ENCODE assay signal across 13 mouse cellular contexts in the genomic region with DNA sequence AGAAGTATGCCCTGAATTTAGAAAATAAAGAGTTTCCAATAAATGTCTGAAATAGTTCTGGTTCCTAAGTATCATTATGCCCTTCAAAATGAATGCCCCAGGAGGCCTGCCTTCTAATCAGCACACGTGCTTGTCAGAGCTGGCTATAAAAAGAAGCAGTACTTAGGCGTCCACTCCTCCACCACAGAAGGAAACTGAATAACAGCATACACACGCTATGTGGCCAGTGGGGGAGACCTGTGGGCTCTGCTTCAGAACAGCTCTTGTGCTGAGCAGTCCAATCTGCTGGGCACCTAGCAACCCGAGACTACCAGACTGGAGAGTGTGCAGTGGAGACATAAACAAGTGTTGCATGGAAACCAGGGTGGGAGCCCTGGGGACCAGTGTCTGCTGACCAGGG.
DNase-seq lines count a peak whose midpoint lies in the region; ATAC-seq and TF ChIP-seq lines count a peak whose summit lies in the region.
"Had no signal": no experiment of that assay in that cellular context is flagged by ENCODE, and none has a peak within 500 bp of the region (broad histone marks: within the 10 kb centered on the region; RNA-seq: fewer than 3 reads in every experiment).

No protein-coding gene starts in this region.

- H3K27me3 ChIP-seq in midbrain, postnatal 0 days (ENCODE audit: insufficient read depth, low read length), result no peaks in the 10 kb centered on the region
- H3K27me3 ChIP-seq in midbrain, embryonic 15.5 days (replicated peaks), result no peaks in the 10 kb centered on the region
- H3K27me3 ChIP-seq in heart, embryonic 13.5 days (replicated peaks), result no peaks in the 10 kb centered on the region

- no peak for ATAC-seq in midbrain, postnatal 0 days (ENCODE audit: low FRiP score)
- no peak for ATAC-seq in midbrain, embryonic 15.5 days (replicated peaks)
- peak; percentile 43; the same call in 1 of the 2 replicates for ATAC-seq in heart, embryonic 13.5 days (ENCODE audit: extremely low read depth, insufficient number of reproducible peaks, low FRiP score, low TSS enrichment)

- intact Hi-C loops in heart, postnatal 36 days (cut with DNase I), result no loop called here

- no peak overlapping the region for H3K4me3 ChIP-seq in midbrain, postnatal 0 days (ENCODE audit: low read depth, low read length)
- no peak overlapping the region for H3K4me3 ChIP-seq in midbrain, embryonic 15.5 days
- H3K4me3 ChIP-seq in heart, embryonic 13.5 days, result no peak overlapping the region

- no peaks in the 10 kb centered on the region for H3K9me3 ChIP-seq in midbrain, postnatal 0 days (ENCODE audit: low read length)
- H3K9me3 ChIP-seq in midbrain, embryonic 15.5 days, result no peaks in the 10 kb centered on the region
- no peaks in the 10 kb centered on the region for H3K9me3 ChIP-seq in heart, embryonic 13.5 days

- H3K27ac ChIP-seq in midbrain, postnatal 0 days (ENCODE audit: low read depth, low read length), result no peak overlapping the region
- H3K27ac ChIP-seq in midbrain, embryonic 15.5 days, result no peak overlapping the region
- peak overlapping the region; percentile 96 for H3K27ac ChIP-seq in heart, embryonic 13.5 days (replicated peaks)

- no peak for TF ChIP-seq CTCF in midbrain, postnatal 0 days (IDR thresholded peaks at IDR 0.05)

- H3K4me1 ChIP-seq in midbrain, postnatal 0 days (ENCODE audit: insufficient read depth, low read length), result 0 out of 2 replicates have a peak, but pooled peaks cover 4% of the 10 kb centered on the region
- no peaks in the 10 kb centered on the region for H3K4me1 ChIP-seq in midbrain, embryonic 15.5 days
- peaks cover 60% of the 10 kb centered on the region for H3K4me1 ChIP-seq in heart, embryonic 13.5 days

- no peaks in the 10 kb centered on the region for H3K36me3 ChIP-seq in midbrain, postnatal 0 days (ENCODE audit: insufficient read depth, low read length)
- H3K36me3 ChIP-seq in midbrain, embryonic 15.5 days (replicated peaks), result no peaks in the 10 kb centered on the region
- no peaks in the 10 kb centered on the region for H3K36me3 ChIP-seq in heart, embryonic 13.5 days

- H3K4me2 ChIP-seq in midbrain, postnatal 0 days (ENCODE audit: low read depth, low read length, poor library complexity, severe bottlenecking), result no peak overlapping the region
- H3K4me2 ChIP-seq in midbrain, embryonic 15.5 days, result no peak overlapping the region
- peak overlapping the region; percentile 14; the same call in 1 of the 2 replicates for H3K4me2 ChIP-seq in heart, embryonic 13.5 days
- H3K4me2 ChIP-seq: lung, embryonic 14.5 days had no signal

- no peak overlapping the region for H3K9ac ChIP-seq in midbrain, postnatal 0 days (replicated peaks; ENCODE audit: low read length, poor library complexity, severe bottlenecking)
- no peak overlapping the region for H3K9ac ChIP-seq in midbrain, embryonic 15.5 days
- H3K9ac ChIP-seq in heart, embryonic 13.5 days, result peak overlapping the region; percentile 29; the same call in 1 of the 2 replicates
- H3K9ac ChIP-seq: lung, embryonic 14.5 days had no signal

- peak; percentile 98 for DNase-seq in heart, adult 11 months
- DNase-seq in heart, postnatal 36 days, result no peak
- peak; percentile 29 for DNase-seq in midbrain, postnatal 0 days (ENCODE audit: low spot score)
- peak; percentile 56 for DNase-seq in lung, postnatal 25 days (ENCODE audit: low spot score)
- DNase-seq in adipocyte (ENCODE audit: low spot score), result no peak
- DNase-seq in layer of hippocampus, adult 8-10 months (ENCODE audit: low spot score in 2 of 2), result no peak
- DNase-seq: adrenal gland, postnatal 10 days; cerebellum, adult 11 months; gastrocnemius, postnatal 14 days; kidney, adult 18-20 months; lung, embryonic 14.5 days had no signal

- 26% methylated on average over 4 of the region's 4 CpGs for WGBS in midbrain, postnatal 0 days
- 32% methylated on average over 4 of the region's 4 CpGs for WGBS in midbrain, embryonic 15.5 days
- 12% methylated on average over 4 of the region's 4 CpGs for WGBS in heart, embryonic 13.5 days

Comparison
In these comparisons a context has a peak if more than half of its experiments do, and no peak if none do; other contexts are left out.
1. DNase-seq: peak in heart, adult 11 months (single experiment), midbrain, postnatal 0 days (single experiment) and lung, postnatal 25 days (single experiment); none in heart, postnatal 36 days (0 of 2), adipocyte (single experiment) and layer of hippocampus, adult 8-10 months (0 of 2).